Mouse (Mus musculus) thymus, adult 2 months (tissue): ENCODE measurements around the gene Pacs2.

Source experiments
- CTCF ChIP-seq: fragments of 200-500 bp; IDR thresholded peaks from 2 replicates; pipeline ENCODE4 v1.5.1; 2012; ENCODE audit warnings: mild to moderate bottlenecking, control low read depth, low read length, moderate library complexity, borderline replicate concordance; ENCODE audit not compliant: control insufficient read depth, poor library complexity, insufficient read depth; ENCODE audit errors: extremely low read depth
- POLR2A ChIP-seq: fragments of 200-500 bp; IDR thresholded peaks from 2 replicates; pipeline ENCODE4 v1.6.1; 2012; ENCODE audit warnings: mild to moderate bottlenecking, low read length, control low read depth, moderate library complexity; ENCODE audit not compliant: control insufficient read depth, poor library complexity, insufficient read depth; ENCODE audit errors: extremely low read depth

GRCm38 (mm10) chr12:113049836-113050235 is 35.5 kb downstream of the Pacs2 start:
- TF ChIP-seq CTCF (no peak), POLR2A (peak; percentile 15; the same call in 1 of the 2 replicates)
